Mouse (Mus musculus) embryonic facial prominence, embryonic 10.5 days (tissue): Measurements from ENCODE around the gene Zg16. TPM values are rescaled to one million over a fixed set of nuclear protein-coding genes. Genes with fewer than 3 reads are reported as not detected.

Experiments used
- DNase-seq: peaks from one replicate; pipeline ENCODE4 v3.0.0-alpha.2; 2017; ENCODE audit warnings: low spot score
- H3K27ac ChIP-seq: fragments of 300-500 bp; sonication (generic); replicated peaks from 2 replicates; pipeline ENCODE4 v1.5.1; 2016; ENCODE audit warnings: mild to moderate bottlenecking
- H3K27me3 ChIP-seq: fragments of 300-500 bp; sonication (generic); replicated peaks from 2 replicates; pipeline ENCODE4 v1.6.1; 2016; ENCODE audit warnings: low read depth, mild to moderate bottlenecking; ENCODE audit not compliant: poor library complexity, severe bottlenecking
- H3K36me3 ChIP-seq: fragments of 300-500 bp; sonication (generic); replicated peaks from 2 replicates; pipeline ENCODE4 v1.6.1; 2016; ENCODE audit warnings: mild to moderate bottlenecking, moderate library complexity
- H3K4me1 ChIP-seq: fragments of 300-500 bp; sonication (generic); 2 replicates; pipeline ENCODE4 v1.6.1; 2016
- H3K4me3 ChIP-seq: fragments of 300-500 bp; sonication (generic); 2 replicates; pipeline ENCODE4 v1.5.1; 2016; ENCODE audit warnings: mild to moderate bottlenecking, moderate library complexity
- H3K9me3 ChIP-seq: fragments of 300-500 bp; sonication (generic); 2 replicates; pipeline ENCODE4 v1.6.1; 2016; ENCODE audit warnings: mild to moderate bottlenecking
- WGBS: fragments of 180-500 bp; shearing (Covaris S2); methylation state at CpG from one replicate; pipeline ENCODE4 v1.1.7; 2016; 5-methylcytosine and 5-hydroxymethylcytosine counted together
- polyA plus RNA-seq: library from polyadenylated mRNA; unstranded; fragments of >200 nt; fragmentation: Nextera tagmentation; extraction: Ambion mirVana; gene quantifications from 2 replicates; pipeline ENCODE4 v1.2.1, GENCODE M21; 2016

Gene Zg16
- polyA plus RNA-seq, 1 experiment from 2014 or later, result not detected

DNA sequence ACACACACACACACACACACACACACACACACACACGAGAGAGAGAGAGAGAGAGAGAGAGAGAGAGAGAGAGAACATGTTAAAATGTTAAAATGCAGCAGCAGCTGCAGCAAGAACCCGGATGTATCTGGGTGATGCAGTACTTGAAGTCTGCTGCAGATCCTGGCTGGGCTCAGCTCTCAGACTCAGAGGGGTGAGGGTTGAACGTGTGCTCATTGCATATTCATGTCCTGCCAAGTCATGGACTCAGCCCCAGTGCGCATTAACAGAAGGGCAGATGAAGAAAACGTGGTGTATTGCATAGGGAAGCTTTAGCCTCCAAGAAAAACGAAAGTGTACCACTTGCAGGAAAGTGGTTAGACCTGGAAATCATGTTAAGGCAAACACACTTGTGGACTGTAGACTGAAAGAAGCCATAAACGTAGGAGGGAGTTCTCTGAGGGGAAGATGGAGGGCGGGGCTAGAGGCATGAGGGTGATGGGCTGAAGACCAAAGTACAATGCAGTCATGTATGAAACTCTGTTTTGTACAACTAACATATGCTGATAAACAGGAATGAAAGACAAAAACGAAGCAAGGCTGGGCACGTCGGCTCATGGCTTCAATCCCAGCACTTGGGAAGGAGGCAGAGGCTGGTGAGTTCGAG lies 26.6 kb upstream of the Zg16 start:
- no peak for DNase-seq
- Histone ChIP-seq H3K36me3 (no peaks in the 10 kb centered on the region), H3K9me3 (no peaks in the 10 kb centered on the region), H3K27me3 (no peaks in the 10 kb centered on the region), H3K27ac (no peak overlapping the region), H3K4me1 (peaks cover 46% of the 10 kb centered on the region), H3K4me3 (no peak overlapping the region)
- 63% methylated on average over 12 of the region's 12 CpGs for WGBS

GRCm38 (mm10) chr7:127112921-127113597 lies 25.9 kb upstream of the Zg16 start:
- H3K4me1 ChIP-seq, result peaks cover 39% of the 10 kb centered on the region
- no peak overlapping the region for H3K4me3 ChIP-seq
- 53% methylated on average over 9 of the region's 9 CpGs for WGBS
- no peaks in the 10 kb centered on the region for H3K9me3 ChIP-seq
- H3K36me3 ChIP-seq, result no peaks in the 10 kb centered on the region
- H3K27ac ChIP-seq, result no peak overlapping the region
- H3K27me3 ChIP-seq, result no peaks in the 10 kb centered on the region
- no peak for DNase-seq

GRCm38 (mm10) chr7:127112251-127112841 lies 25.2 kb upstream of the Zg16 start:
- DNase-seq, result no peak
- peaks cover 33% of the 10 kb centered on the region for H3K4me1 ChIP-seq
- no peak overlapping the region for H3K27ac ChIP-seq
- H3K27me3 ChIP-seq, result no peaks in the 10 kb centered on the region
- H3K36me3 ChIP-seq, result no peaks in the 10 kb centered on the region
- H3K4me3 ChIP-seq, result no peak overlapping the region
- WGBS, result 85% methylated on average over 12 of the region's 12 CpGs
- no peaks in the 10 kb centered on the region for H3K9me3 ChIP-seq

DNA sequence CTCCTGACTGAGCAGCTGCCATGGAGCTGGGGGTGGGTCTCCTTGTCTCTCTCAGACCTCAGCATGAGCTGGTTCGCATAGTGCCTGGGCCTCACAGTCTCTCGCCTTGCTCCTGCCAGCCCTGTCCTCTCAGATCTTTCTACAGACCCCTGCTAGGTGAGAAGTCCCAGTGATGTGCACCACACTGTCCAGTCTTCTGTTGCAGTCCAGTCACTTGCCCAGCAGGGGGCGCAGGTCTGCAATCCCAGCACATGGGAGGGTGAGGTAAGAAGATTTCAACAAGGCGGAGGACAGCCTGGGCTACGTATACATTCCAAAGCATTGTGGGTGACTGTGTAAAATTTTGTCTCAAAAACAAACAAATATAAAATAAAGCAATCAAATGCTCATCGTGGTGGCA lies 24.3 kb upstream of the Zg16 start:
- peak; percentile 73 for DNase-seq
- WGBS, result 52% methylated on average over 6 of the region's 6 CpGs
- Histone ChIP-seq H3K36me3 (no peaks in the 10 kb centered on the region), H3K9me3 (no peaks in the 10 kb centered on the region), H3K4me3 (no peak overlapping the region), H3K27ac (no peak overlapping the region), H3K4me1 (peaks cover 31% of the 10 kb centered on the region), H3K27me3 (no peaks in the 10 kb centered on the region)

GRCm38 (mm10) chr7:127110239-127111007 lies 23.3 kb upstream of the Zg16 start:
- Histone ChIP-seq H3K4me3 (no peak overlapping the region), H3K36me3 (no peaks in the 10 kb centered on the region), H3K27me3 (no peaks in the 10 kb centered on the region), H3K4me1 (peaks cover 23% of the 10 kb centered on the region), H3K27ac (no peak overlapping the region), H3K9me3 (no peaks in the 10 kb centered on the region)
- peak; percentile 78 for DNase-seq
- 52% methylated on average over 18 of the region's 18 CpGs for WGBS

DNA sequence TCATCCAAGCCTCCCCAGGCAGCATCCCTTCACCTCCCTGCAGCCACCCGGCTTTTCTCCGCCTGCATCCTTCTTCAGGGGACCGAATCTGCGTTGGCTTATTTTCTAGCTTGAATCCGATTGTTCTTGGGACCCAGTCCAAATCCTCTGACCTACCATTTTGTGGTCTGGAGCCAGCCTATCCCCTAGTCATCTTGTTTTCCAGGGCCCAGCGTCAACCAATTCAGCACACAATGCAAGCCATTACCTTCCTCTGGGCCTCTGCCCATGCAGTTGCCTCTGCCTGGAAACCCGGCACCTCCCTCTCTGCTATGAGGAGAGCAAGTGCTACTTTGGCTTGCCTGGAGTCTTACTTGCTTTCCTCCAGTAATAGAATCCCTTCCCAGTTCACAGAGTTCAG lies 18.4 kb upstream of the Zg16 start:
- Histone ChIP-seq H3K27ac (0 out of 2 replicates have a peak overlapping the region, but pooled peaks have one; percentile 88), H3K27me3 (no peaks in the 10 kb centered on the region), H3K4me1 (peaks cover 17% of the 10 kb centered on the region), H3K36me3 (no peaks in the 10 kb centered on the region), H3K9me3 (no peaks in the 10 kb centered on the region), H3K4me3 (0 out of 2 replicates have a peak overlapping the region, but pooled peaks have one; percentile 54)
- no peak for DNase-seq
- WGBS, result 70% methylated on average over 7 of the region's 7 CpGs

GRCm38 (mm10) chr7:127104560-127105332 lies 17.6 kb upstream of the Zg16 start:
- peaks cover 13% of the 10 kb centered on the region for H3K4me1 ChIP-seq
- DNase-seq, result peak; percentile 85
- peak overlapping the region; percentile 88 for H3K27ac ChIP-seq
- WGBS, result 14% methylated on average over 17 of the region's 17 CpGs
- H3K9me3 ChIP-seq, result no peaks in the 10 kb centered on the region
- H3K4me3 ChIP-seq, result peak overlapping the region; percentile 54
- no peaks in the 10 kb centered on the region for H3K27me3 ChIP-seq
- no peaks in the 10 kb centered on the region for H3K36me3 ChIP-seq

GRCm38 (mm10) chr7:127103960-127104359 lies 16.8 kb upstream of the Zg16 start:
- Histone ChIP-seq H3K36me3 (no peaks in the 10 kb centered on the region), H3K27ac (peak overlapping the region; percentile 88)

DNA sequence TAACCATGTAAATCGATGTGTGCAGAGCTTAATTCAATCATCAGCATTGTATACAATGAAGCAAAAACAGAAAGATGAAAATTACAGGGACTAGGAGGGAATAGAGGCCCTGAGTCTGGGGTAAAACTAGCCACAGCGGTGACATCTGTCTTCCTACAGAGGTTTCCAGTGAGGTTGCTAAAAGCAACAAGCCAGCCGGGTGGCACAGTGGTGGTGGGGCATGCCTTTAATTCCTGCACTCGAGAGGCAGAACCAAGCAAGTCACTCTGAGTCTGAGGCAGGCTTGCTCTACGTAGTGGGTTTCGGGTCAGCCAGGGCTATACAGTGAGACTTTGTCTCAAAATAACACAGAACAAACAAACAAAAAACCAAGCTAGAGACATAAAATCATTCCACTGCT lies 15.0 kb upstream of the Zg16 start:
- Histone ChIP-seq H3K27me3 (no peaks in the 10 kb centered on the region), H3K36me3 (no peaks in the 10 kb centered on the region), H3K9me3 (no peaks in the 10 kb centered on the region), H3K4me1 (peaks cover 13% of the 10 kb centered on the region), H3K4me3 (no peak overlapping the region), H3K27ac (no peak overlapping the region)
- 78% methylated on average over 6 of the region's 6 CpGs for WGBS
- no peak for DNase-seq

More at GRCm38 (mm10) chr7:127103960-127104359, 16.8 kb upstream of the Zg16 start:
- DNase-seq, result peak; percentile 12
- Histone ChIP-seq H3K27me3 (no peaks in the 10 kb centered on the region), H3K4me1 (peaks cover 13% of the 10 kb centered on the region), H3K9me3 (no peaks in the 10 kb centered on the region), H3K4me3 (no peak overlapping the region)
- WGBS, result 69% methylated on average over 6 of the region's 6 CpGs

DNA sequence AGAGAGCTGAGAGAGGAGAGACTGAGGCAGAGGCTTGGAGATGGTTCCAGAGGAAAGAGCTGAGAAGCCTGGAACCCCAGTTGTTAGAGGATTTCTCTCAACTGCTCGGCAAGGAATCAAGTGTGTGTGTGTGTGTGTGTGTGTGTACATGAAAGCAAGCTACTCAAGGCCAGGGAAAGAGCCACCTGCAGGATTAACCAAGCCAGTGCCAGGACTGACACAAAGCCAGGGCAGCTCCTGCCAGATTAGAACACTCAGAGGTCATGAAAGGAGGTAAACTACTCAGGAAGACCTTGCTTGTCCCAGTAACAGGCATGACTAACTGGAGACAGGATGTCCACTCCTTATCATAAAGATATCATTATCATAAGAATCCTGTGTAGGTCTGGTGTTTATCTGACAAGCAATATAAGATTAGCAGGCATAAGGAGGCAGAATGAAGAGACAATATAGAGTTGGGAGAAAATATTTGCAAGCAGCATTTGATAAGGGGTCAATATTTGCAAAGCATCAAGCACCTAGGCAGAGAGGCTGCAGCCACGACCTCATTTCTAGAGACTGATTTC lies 14.4 kb upstream of the Zg16 start:
- WGBS, result 63% methylated on average over 2 of the region's 2 CpGs
- H3K9me3 ChIP-seq, result no peaks in the 10 kb centered on the region
- peaks cover 15% of the 10 kb centered on the region for H3K4me1 ChIP-seq
- DNase-seq, result no peak
- H3K27ac ChIP-seq, result no peak overlapping the region; the same call in 1 of the 2 replicates
- H3K36me3 ChIP-seq, result no peaks in the 10 kb centered on the region
- no peak overlapping the region for H3K4me3 ChIP-seq
- H3K27me3 ChIP-seq, result no peaks in the 10 kb centered on the region

GRCm38 (mm10) chr7:127099528-127099927 lies 12.4 kb upstream of the Zg16 start:
- Histone ChIP-seq H3K27me3 (no peaks in the 10 kb centered on the region), H3K27ac (no peak overlapping the region), H3K36me3 (no peaks in the 10 kb centered on the region), H3K9me3 (no peaks in the 10 kb centered on the region), H3K4me3 (no peak overlapping the region), H3K4me1 (peaks cover 14% of the 10 kb centered on the region)
- WGBS, result 87% methylated on average over 4 of the region's 4 CpGs
- no peak for DNase-seq
